Mouse (Mus musculus) heart, adult 2 months (tissue): ENCODE results near the gene 1700028J19Rik. TPM values are rescaled to one million over a fixed set of nuclear protein-coding genes. Genes with fewer than 3 reads are reported as not detected.
A peak's percentile ranks its signal among the peaks of the same experiment; 100 is the strongest.

Source experiments
- DNase-seq, 2 experiments: peaks; one replicate each; pipeline ENCODE4 v3.0.0; 2021
- H3K27ac ChIP-seq: fragments of 200-600 bp; 2 replicates; pipeline ENCODE4 v1.8.1; 2022
- H3K27me3 ChIP-seq: fragments of 200-500 bp; 2 replicates; pipeline ENCODE4 v1.6.1; 2012; ENCODE audit warnings: mild to moderate bottlenecking, low read length, inconsistent platforms, mixed read lengths; ENCODE audit not compliant: control insufficient read depth, insufficient read depth
- H3K36me3 ChIP-seq: fragments of 200-500 bp; 2 replicates; pipeline ENCODE4 v1.6.1; 2012; ENCODE audit warnings: low read length, inconsistent platforms; ENCODE audit not compliant: control insufficient read depth, insufficient read depth
- H3K4me1 ChIP-seq: fragments of 200-500 bp; 2 replicates; pipeline ENCODE4 v1.6.1; 2011; ENCODE audit warnings: low read length; ENCODE audit not compliant: control insufficient read depth, insufficient read depth
- H3K4me3 ChIP-seq: fragments of 200-600 bp; 2 replicates; pipeline ENCODE4 v1.8.1; 2022
- H3K79me2 ChIP-seq: fragments of 200-500 bp; replicated peaks from 2 replicates; pipeline ENCODE4 v1.6.1; 2012; ENCODE audit warnings: mild to moderate bottlenecking, inconsistent platforms, low read length, moderate library complexity, mixed read lengths; ENCODE audit not compliant: control insufficient read depth, insufficient read depth
- H3K9ac ChIP-seq: fragments of 200-500 bp; 2 replicates; pipeline ENCODE4 v1.6.1; 2012; ENCODE audit warnings: low read depth, mild to moderate bottlenecking, control low read depth, inconsistent platforms, low read length, mixed read lengths
- CTCF ChIP-seq: fragments of 200-600 bp; IDR thresholded peaks from 2 replicates; pipeline ENCODE4 v1.8.1; 2022; ENCODE audit warnings: antibody characterized with exemption, mild to moderate bottlenecking, moderate library complexity
- EP300 ChIP-seq: fragments of 200-500 bp; IDR thresholded peaks from 2 replicates; pipeline ENCODE4 v1.6.1; 2011; ENCODE audit warnings: low read depth, low read length, control low read depth; ENCODE audit not compliant: insufficient read depth
- POLR2A ChIP-seq: fragments of 200-500 bp; IDR thresholded peaks from 2 replicates; pipeline ENCODE4 v1.6.1; 2011; ENCODE audit warnings: mild to moderate bottlenecking, low read depth, low read length, control low read depth; ENCODE audit not compliant: insufficient read depth
- WGBS: fragments of 180-500 bp; shearing (Covaris S2); methylation state at CpG from one replicate; pipeline ENCODE4 v1.1.7; 2018; 5-methylcytosine and 5-hydroxymethylcytosine counted together
- intact Hi-C: fragments of 180-260 bp; cut with DNase I; formaldehyde crosslinking; loops from one replicate; pipeline ENCODE4 v1.15.1; 2025
- long read RNA-seq: library from polyadenylated mRNA; stranded (forward); transcript quantifications from one replicate; pipeline ENCODE4 v2.0.0, GENCODE M21; 2021
- polyA plus RNA-seq: library from polyadenylated mRNA; depleted of rRNA; stranded (reverse); fragments of >200 nt; gene quantifications from 2 replicates; pipeline ENCODE4 v1.2.3, GENCODE M21; 2012; rRNA removed
- total RNA-seq, 2 experiments: library from RNA; stranded (reverse); gene quantifications; 2 replicates each; pipeline ENCODE4 v1.2.3; 2021

Gene 1700028J19Rik
- under 1 TPM; 0.68 to 0.70 TPM for total RNA-seq
- polyA plus RNA-seq: 1.3 and 2.1 TPM in 2 replicates
- long read RNA-seq: 0 reads

GRCm38 (mm10) chr7:44246055-44246983 is at the start of gene 1700028J19Rik, which contains the start of gene 2410002F23Rik:
TSS of gene 1700028J19Rik (minus strand) at chr7:44246695.
TSS of gene 2410002F23Rik (plus strand) at chr7:44246722.
- H3K27me3 ChIP-seq: no peaks in the 10 kb centered on the region
- under 1% methylated on average over 58 of the region's 62 CpGs for WGBS
- H3K27ac ChIP-seq: peak within 1 kb of the TSS; percentile 99
- H3K9ac ChIP-seq: peak within 1 kb of the TSS; percentile 91
- intact Hi-C loops: loop anchor here (5.0 to 10.0 kb wide), 3 partner anchors 58 to 306 kb away; partner anchors contain the start of genes Aspdh, Clec11a, Josd2 and Nr1h2
- peaks cover 1% of the 10 kb centered on the region for H3K4me1 ChIP-seq
- peak; percentile 91 to 96 for DNase-seq
- H3K4me3 ChIP-seq: peak within 1 kb of the TSS; percentile 97
- H3K36me3 ChIP-seq: 0 out of 2 replicates have a peak, but pooled peaks cover 2% of the 10 kb centered on the region
- peak; percentile 94 for TF ChIP-seq POLR2A
- TF ChIP-seq EP300: 0 out of 2 replicates have a peak, but pooled peaks have one; percentile 37
- TF ChIP-seq CTCF: no peak; the same call in 1 of the 2 replicates
- H3K79me2 ChIP-seq: 0 out of 2 replicates have a peak, but pooled peaks cover 1% of the 10 kb centered on the region

- intact Hi-C loops: no loop called here
- Histone ChIP-seq H3K4me3 (no peak overlapping the region), H3K27me3 (no peaks in the 10 kb centered on the region), H3K36me3 (no peaks in the 10 kb centered on the region), H3K9ac (no peak overlapping the region), H3K4me1 (no peaks in the 10 kb centered on the region), H3K27ac (no peak overlapping the region), H3K79me2 (no peaks in the 10 kb centered on the region)
- WGBS: 40% methylated on average over 4 of the region's 4 CpGs
- DNase-seq: no peak
- no peak for TF ChIP-seq EP300
- TF ChIP-seq CTCF: no peak
- no peak for TF ChIP-seq POLR2A
These were observed 44.9 kb upstream of the 1700028J19Rik start for GRCm38 (mm10) chr7:44291418-44291817.

- Histone ChIP-seq H3K27ac (no peak overlapping the region), H3K27me3 (no peaks in the 10 kb centered on the region), H3K79me2 (no peaks in the 10 kb centered on the region), H3K4me3 (no peak overlapping the region), H3K9ac (no peak overlapping the region), H3K4me1 (no peaks in the 10 kb centered on the region), H3K36me3 (no peaks in the 10 kb centered on the region)
- WGBS: 62% methylated on average over 4 of the region's 4 CpGs
- DNase-seq: no peak
- intact Hi-C loops: no loop called here
- no peak for TF ChIP-seq CTCF
- TF ChIP-seq EP300: no peak
- TF ChIP-seq POLR2A: no peak
These were observed 44.5 kb upstream of the 1700028J19Rik start for GRCm38 (mm10) chr7:44290986-44291385.

GRCm38 (mm10) chr7:44287760-44288159 is 41.3 kb upstream of the 1700028J19Rik start:
- intact Hi-C loops: no loop called here
- Histone ChIP-seq H3K79me2 (no peaks in the 10 kb centered on the region), H3K27ac (no peak overlapping the region), H3K27me3 (no peaks in the 10 kb centered on the region; the same call in 1 of the 2 replicates), H3K36me3 (no peaks in the 10 kb centered on the region), H3K4me3 (no peak overlapping the region), H3K4me1 (no peaks in the 10 kb centered on the region), H3K9ac (no peak overlapping the region)
- DNase-seq: no peak
- WGBS: 60% methylated on average over 7 of the region's 7 CpGs
- TF ChIP-seq EP300 (no peak), POLR2A (no peak), CTCF (no peak)

GRCm38 (mm10) chr7:44281586-44281985 is 35.1 kb upstream of the 1700028J19Rik start:
- TF ChIP-seq CTCF (no peak), EP300 (no peak), POLR2A (no peak)
- Histone ChIP-seq H3K27me3 (peaks cover 2% of the 10 kb centered on the region; the same call in 1 of the 2 replicates), H3K79me2 (no peaks in the 10 kb centered on the region), H3K4me1 (no peaks in the 10 kb centered on the region), H3K36me3 (no peaks in the 10 kb centered on the region), H3K27ac (no peak overlapping the region), H3K4me3 (no peak overlapping the region), H3K9ac (no peak overlapping the region)
- 74% methylated on average over 7 of the region's 7 CpGs for WGBS
- intact Hi-C loops: no loop called here
- DNase-seq: no peak
